Mouse (Mus musculus) bone marrow macrophage, adult 2 months (primary cell): ENCODE measurements around the gene H2-M5.

ENCODE experiments used
- CTCF ChIP-seq: IDR thresholded peaks from 2 replicates; pipeline ENCODE4 v1.5.1; 2012; ENCODE audit warnings: low read depth, mild to moderate bottlenecking, low read length, moderate library complexity
- POLR2A ChIP-seq: IDR thresholded peaks from 2 replicates; pipeline ENCODE4 v1.6.1; 2012; ENCODE audit warnings: mild to moderate bottlenecking, low read depth, low read length, borderline replicate concordance

DNA sequence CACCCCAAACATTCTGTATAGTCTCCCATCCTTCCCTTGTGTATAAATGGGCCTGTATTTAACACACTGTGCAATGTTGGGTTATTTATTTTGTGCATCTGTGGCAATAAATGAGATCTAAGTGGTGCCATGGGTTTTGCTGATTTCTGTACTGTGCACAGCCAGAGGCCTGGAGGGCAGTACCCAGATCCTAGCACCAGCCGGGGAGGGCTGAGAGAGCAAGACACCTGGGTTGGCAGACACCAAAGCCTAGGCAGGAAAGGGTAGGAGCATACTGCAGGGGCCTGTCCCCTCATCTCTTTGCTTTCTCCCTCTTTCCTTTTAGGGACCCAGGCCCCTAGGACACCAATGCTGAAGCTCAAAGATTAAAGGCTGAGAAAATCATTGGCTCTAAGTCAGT is 41.1 kb downstream of the H2-M5 start:
- TF ChIP-seq CTCF (no peak), POLR2A (no peak)
